Mouse (Mus musculus): ENCODE data around the gene CK137956.

- TF ChIP-seq POLR2A (IDR thresholded peaks at IDR 0.05; ENCODE audit: insufficient read depth, low read length) (no peak), CTCF (IDR thresholded peaks at IDR 0.05; ENCODE audit: low read depth, low read length) (no peak)
Measured at GRCm38 (mm10) chr4:127903954-127904353, 66.8 kb downstream of the CK137956 start.
